Mouse (Mus musculus) MN1 (cell line): Measurements from ENCODE around the gene Rdh1.
"Not testable (repeated sequence)": the region's sequence is repeated elsewhere in the genome, so short reads cannot be mapped to it uniquely, and the experiment has no call there.

ENCODE experiments used
- DNase-seq: peaks from one replicate; pipeline ENCODE4 v3.0.0-alpha.2; 2016; ENCODE audit warnings: low spot score

Rdh1 gene

DNA sequence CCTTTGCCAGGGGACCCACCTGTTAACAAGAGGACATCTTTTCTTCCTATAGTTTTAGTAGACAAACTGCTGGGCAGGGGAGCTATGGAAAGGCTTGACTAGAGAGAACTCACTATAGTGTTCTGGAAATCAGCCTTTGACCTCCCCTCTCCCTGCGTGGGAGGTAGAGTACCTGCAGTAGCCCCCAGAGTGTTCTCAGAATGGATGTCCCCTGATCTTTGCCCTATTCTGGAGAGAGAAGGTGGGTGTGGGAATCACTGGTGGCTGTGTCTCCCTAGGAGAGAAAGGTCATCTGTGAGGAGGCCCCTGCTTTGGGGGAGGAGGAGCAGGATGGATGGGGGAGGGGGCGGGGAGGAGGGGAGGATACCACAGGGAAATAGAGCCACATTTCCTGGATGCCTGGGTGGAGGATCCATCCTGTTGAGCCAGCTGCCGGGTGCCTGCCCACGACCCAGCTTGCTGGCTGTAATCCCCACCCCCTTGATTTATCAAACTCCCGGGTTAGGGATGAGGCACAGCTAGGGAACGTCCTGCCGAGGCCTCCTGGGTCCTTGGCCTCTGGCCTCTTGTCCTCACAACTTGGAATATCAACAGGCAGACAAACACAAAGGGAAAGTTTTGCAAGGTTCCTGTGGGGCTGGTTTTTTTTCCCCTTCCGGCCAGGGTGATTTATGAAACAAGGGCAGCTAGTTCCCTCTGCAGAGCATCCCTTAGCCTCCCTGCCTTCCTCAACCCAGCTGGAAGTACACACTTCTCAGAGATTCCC lies 10.5 kb upstream of the Rdh1 start:
- DNase-seq: no peak

DNA sequence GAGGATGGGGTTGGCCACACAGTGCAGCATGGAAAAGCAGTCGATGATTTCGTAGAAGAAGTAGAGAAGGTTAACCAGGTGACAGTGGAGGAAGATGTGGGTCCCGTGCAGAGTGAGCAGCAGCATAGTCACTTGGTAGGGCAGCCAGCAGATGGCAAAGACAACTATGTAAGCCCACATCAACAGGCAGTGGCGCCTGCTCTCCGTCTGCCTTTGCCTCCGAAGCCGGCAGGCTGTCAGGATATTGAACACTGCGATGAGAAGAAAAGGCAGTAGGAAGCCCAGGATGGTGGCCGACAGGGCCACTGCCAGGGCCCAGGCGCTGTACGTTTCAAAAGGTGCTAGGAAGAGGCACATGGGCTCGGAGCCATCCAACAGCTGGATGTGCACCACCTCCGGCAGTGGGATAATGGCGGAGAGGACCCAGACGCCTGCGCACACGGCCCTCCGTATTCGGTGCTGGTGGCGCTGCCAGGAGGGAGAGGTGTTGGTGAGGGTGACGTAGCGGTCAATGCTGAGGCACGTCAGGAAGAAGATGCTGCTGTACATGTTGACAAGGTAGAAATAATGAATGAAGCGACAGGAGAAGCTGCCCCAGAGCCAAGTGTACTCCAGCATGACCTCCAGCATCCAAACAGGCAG lies 9.3 kb upstream of the Rdh1 start:
- DNase-seq: no peak

DNA sequence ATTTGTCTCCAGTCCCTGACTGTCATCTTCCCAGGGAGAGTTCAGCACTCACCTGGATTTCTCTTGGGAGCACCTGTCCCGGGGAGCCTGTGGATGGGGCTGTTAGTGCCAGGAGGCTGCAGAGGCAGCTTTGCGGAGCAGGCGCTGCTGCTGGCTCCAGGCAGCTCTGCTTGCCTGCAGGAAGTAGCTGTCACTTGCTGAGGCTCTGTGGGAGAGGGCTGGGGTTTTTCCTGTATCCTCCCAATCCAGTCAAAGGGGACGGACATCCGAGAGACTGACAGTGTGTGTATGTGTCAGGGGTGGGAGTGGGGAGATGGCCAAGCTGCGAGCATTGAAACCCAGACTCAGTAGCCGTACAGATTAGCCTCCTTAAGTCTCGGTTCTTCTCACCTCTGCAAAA lies 8.0 kb upstream of the Rdh1 start, which contains the start of gene Gpr182:
TSS of gene Gpr182 (minus strand) at position 185 of the 400 bp plus-strand sequence.
- DNase-seq: no peak

DNA sequence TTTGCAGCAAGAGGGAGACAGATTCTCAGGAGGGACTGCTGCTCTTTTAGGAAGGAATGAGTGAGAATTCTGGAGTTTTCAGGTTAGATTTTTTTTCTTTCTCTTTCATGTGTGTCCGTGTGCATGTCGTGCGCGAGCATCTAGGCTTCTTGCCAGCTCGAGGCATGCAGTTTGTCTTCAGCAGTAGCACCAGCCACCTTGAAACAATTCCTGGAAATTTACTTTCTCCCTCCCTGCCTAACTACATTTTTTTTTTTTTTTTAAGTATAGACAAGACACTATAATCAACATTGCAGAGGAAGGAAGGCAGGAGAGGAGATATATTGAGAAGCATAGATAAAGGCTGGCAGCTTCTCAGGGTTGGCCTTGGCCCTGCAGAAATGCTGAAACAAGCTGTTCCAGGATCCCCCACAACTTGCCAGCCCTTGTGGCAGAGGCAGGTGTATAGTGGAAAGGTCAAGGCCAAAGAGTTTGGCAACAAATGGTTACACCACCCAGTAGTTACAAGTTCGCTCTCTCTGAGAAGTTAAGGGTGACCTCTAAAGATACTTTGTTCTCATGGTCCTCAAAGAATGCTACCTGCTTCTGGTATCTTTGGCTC lies 4.9 kb upstream of the Rdh1 start:
- no peak for DNase-seq

DNA sequence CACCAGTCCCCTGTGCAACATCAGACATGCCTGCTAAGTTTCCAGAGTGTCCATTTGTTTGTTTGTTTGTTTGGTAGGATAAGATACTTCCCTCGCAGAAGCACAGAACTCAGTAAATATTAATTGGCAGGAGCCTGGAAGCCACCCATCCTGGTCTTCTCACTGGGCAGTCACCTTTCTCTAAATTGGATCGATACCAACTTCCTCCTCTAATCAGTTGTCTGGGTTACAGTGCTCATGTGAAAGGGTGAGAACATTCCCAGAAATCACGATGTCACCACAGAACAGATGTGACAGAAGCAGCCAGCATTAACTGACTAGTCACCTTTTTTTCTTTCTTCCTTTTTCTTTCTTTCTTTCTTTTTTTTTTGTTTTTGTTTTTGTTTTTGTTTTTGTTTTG lies 4.3 kb upstream of the Rdh1 start:
- DNase-seq: no peak

DNA sequence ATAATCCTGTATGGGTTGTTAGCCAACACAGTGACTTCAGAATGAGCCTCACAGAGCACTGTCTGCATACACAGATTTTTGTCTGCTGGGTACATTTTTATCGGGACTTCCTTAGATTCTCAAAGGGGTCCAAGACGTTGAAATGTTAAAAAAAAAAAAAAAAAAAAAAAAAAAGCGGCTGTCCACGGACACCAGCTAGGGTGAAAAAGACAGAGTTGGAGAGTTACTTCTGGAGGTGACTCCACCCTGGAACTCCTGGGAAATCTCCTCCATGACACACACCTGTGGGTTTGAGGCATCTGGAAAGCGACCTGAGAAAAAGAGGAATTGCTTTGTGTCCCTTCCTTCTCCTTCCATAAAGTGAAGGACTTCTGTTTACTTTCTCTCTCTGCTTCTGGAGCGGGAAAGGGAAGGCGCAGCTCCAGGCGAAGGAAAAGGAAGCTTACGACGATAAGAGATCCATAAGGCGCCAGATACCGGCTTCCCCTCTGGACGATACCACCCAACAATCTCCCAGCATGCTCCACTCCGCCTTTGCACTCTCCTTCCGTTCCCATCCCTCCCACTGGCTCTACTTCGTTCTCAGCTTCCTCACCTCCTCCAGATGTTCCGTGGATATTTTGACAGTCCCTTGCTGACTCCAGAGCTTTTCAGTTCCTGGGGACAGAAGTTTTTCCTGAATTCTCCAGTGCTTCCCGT lies 3.6 kb upstream of the Rdh1 start:
- DNase-seq: no peak

DNA sequence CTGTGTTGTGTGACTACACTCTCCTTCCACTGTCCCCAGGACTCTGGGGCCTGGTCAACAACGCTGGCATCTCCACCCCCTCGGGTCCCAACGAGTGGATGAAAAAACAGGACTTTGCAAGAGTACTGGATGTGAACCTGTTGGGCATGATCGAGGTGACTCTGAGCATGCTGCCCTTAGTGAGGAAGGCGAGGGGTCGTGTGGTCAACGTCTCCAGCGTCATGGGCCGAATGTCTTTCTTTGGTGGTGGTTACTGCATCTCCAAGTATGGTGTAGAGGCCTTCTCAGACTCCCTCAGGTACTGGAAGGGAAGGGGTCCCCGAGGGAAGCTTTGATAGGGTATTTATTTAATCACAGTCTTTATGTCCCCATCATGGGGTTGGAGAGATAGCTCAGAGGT lies 3.4 kb downstream of the Rdh1 start:
- not testable (repeated sequence) for DNase-seq

DNA sequence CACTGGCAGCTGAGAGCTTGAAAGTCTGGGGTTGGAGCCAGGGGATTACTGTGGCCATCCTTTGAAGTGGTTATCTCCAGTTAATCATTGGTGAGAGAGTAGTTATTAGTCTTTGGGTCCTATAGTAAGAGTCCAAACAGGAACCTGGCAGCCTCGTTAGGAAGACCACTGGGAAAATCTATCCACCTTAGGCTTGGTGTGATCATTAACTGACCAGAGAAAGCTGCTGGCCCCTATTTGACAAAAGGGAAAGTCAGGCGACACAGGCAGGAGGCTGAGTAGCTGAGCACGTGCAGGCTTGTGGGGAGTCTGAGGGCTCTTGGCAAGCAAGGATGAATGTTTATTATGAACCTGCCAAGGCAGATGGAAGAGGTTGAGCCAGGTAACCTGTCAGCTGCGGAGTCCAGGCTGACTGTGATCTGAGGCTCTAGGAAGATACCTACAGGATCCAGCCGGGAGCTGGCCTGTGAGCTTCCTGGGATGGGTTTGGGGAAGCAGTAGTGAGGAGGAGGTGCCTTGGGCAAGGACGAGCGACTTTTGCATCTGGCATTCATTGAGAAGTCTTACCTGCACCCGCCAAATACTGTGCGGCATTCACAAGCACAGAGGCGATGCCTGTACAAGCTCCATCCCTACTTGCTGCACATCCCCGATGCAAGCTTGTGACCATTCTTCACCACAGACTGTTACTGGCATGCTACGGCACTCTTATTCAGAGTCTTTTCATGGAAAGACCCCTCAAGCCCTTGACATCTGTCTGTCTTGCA lies 4.6 kb downstream of the Rdh1 start:
- DNase-seq: no peak

DNA sequence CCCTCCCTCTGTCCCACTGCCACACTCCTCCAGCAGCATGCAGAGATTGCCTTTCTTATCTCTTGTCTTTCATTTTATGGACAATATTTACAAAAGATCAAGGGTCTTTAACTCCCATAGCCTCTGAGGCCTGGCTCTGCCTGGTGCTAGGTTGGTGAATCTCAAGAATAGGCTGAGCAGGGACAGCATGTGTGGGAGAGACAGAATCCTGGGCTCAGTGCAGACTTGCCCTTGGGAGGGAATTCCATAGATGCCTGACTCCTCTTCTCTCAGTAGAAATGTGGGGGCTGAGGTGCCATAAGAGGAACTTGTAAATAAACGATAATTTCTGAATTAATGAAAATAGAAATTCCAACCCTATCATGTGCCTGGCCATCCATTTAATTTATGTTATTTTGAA lies 7.0 kb downstream of the Rdh1 start:
- DNase-seq: no peak

DNA sequence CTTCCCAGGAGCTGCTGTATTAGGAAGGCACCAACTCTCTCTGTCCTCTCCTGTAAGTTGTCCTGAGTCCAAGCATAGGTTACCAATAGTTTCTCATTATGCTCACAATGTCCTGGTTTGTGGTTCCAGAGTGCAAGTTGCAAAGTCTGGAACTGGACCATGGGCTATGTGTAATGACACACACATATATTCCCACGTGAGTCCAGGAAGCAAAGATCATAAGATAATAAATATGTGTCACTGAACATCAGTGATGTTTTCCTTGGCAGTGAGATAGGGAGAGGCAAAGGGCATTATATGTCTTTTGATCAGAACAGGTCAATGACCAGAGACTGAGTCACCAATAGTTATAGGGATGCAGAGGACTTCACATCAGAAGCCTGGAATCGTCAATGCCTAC lies 16.5 kb downstream of the Rdh1 start, which contains the start of gene Rdh9:
TSS of gene Rdh9 (plus strand) at position 376 of the 400 bp plus-strand sequence.
- DNase-seq: no peak

DNA sequence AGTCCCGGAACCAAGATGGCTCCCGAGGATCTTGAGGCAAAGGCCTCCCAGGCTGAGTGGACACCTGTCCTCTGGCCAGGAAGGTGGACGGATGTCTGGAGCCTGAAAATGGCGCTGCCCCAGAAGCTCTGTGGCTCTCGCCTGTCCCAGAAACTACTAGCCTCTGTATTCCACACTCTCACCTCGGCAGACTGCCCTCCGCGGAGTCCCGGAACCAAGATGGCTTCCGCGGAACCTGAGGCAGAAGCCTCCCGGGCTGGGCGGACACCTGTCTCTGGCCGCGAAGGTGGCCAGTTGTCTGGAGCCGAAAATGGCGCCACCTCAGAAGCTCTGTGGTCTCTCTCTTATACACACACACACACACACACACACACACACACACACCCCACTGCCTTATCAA lies 22.8 kb downstream of the Rdh1 start:
- not testable (repeated sequence) for DNase-seq

DNA sequence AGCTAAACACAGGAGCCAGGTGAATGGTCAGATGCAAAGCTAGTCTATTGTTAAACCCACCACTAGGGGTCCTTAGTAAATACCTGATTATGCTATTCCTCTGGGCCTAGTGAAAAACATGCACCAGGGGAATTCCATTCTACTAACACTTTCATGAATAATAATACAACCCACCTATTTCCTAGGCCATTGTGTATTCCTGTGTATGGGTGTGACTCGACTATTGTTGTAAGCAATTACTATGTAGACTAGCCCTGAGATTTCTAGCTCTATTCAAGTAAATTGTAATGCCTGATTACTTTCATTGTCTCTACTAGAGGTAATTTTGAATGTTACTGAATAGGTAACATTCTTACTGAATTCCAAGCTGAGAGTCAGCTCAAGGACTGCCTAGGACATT lies 25.9 kb downstream of the Rdh1 start:
- DNase-seq: not testable (repeated sequence)

DNA sequence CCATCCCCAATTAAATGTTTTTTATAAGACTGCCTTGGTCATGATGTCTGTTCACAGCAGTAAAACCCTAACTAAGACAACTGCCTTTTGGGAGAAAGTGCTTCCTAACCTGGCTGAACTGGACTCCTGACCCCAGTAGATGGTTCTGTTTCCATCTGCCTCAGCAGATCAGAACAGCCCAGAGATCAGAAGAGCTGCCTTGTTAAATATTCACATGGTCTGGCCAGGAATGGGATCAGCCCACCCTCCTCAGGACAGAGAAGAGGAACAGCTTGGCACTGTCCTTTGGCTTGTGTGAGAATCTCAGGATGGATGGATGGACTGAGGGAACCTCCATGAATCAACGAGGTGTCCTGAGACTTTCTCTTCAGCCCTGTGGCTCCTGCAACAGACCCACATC lies 39.8 kb downstream of the Rdh1 start:
- DNase-seq: no peak

DNA sequence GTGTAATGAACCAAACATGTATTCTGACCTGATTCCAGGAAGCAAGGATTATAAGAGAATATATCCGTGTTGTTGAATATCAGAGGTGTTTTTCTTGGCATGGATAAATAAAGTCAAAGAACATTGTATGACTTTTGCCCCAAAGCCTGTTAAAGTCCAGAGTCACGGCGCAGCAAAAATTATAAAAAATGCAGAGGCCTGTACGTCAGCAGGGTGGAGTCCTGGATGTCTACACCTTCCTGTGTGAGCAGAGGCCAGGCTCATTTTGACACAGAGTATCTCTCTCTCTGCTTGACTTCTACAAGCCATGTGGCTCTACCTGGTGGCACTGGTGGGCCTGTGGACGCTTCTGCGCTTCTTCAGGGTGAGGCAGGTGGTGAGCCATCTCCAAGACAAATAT lies 41.4 kb downstream of the Rdh1 start, which contains the start of gene Rdh16:
TSS of gene Rdh16 (plus strand) at position 262 of the 400 bp plus-strand sequence.
- DNase-seq: no peak

DNA sequence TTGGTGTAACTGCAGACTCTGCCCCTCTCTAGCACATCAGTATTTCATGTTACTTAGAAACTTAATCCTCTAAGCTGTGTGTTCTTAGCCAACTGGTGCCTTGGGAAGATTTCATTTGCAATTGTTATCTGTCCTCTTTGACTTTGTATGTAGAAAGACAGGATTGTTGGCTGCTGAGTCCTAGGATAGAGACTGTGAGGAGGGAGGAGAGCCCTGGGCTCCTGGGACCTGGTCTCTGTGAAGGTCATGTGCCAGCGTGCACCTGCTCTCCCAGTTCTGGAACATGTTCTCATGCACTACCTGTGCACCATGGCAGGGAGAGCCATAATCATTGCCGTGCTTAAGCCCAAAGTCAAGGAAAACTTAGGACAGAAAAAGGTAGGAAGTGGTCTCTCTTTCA lies 42.1 kb downstream of the Rdh1 start:
- no peak for DNase-seq

DNA sequence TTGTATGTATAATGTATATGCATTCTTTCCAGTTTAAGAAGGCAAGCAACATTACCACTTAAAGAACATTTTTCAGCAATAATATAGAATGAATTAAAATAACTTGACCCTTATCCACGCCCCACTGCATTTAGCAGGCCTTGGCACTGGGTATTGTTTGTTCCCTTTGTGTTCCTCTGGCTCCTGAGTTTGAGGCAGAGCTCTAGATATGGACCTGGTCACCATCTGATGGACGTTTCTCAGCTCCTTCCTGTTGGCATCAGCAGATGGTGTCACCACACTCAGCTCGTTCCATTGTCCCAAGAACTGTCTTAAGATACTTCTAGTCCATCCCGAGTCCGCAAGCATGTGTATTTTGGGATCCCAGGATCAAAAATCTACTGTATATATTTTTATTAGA lies 42.7 kb downstream of the Rdh1 start:
- no peak for DNase-seq

DNA sequence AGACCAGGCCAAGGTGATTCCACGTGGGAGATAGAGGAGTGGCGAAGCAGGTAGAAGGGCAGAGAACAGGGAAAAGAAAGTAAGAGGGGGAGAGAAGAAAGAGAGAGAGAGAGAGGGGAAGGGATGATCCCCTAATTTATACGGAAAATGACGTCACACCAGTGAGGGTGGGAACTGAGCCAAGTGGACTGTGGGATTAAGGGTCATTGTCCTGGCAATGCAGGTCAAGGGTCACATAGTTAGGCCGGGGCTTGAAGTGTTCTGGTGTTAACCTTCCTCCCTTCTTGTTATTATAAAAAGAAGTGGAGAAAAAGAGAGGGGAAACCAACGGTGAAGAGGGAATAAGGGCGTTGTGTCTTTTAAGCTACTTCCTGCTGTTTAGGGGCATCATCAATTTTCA lies 44.9 kb downstream of the Rdh1 start:
- no peak for DNase-seq

DNA sequence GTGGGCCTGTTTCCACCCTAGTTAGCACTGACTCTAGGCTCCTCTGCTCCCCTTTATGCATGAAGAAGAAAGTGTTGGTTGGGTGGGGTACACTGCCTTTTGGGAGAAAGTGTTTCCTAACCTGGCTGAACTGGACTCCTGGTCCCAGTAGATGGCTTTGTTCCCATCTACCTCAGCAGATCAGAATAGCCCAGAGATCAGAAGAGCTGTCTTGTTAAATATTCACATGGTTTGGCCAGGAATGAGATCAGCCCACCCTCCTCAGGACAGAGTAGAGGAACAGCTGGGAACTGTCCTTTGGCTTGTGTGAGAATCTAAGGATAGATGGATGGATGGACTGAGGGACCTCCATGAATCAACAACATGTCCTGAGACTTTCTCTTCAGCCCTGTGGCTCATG lies 56.4 kb downstream of the Rdh1 start:
- DNase-seq: no peak

DNA sequence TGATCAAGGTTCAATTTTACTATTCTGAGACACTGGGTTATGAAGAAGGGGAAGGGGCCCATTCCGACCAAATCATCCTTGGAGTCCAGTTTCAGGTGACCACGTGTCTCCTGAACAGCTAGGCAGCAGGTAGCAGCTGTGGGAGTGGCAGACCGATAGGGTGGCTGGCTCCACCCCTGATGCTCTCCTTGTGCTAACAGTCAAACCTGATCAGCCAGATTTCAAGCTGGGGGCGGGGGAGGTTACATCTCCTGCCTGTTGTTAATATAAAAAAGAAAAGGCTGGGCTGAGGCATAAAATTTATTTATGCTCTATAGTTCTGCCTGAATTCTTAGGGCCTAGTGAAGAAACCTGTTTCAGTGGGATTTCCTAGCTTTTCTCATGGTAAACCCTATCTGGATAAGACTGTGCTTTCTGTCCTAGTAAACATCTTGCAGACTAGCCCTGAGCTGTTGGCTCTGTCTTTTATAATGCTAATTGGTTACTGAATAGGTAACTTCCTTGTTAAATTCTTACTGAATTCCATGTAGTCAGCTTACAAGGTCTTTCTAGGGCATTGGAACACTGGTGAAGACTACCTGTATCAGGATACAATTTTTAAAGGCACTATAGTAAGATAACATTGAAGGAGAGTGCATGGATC lies 57.9 kb downstream of the Rdh1 start:
- not testable (repeated sequence) for DNase-seq
